Mouse (Mus musculus) small intestine, adult 2 months (tissue): ENCODE measurements at regions not wholly inside any gene's neighbourhood (a gene's known extent, or its start where the extent isn't known, plus 50 kb on each side); places are given as distances from the start of the nearest gene placed in this dataset.

Experiments used
- CTCF ChIP-seq: fragments of 200-500 bp; IDR thresholded peaks from 2 replicates; pipeline ENCODE4 v1.5.1; 2012; ENCODE audit warnings: low read depth, mild to moderate bottlenecking, control low read depth, inconsistent platforms, low read length, moderate library complexity, mixed read lengths; ENCODE audit not compliant: insufficient replicate concordance, insufficient read length; ENCODE audit errors: extremely low read depth
- POLR2A ChIP-seq: fragments of 200-500 bp; IDR thresholded peaks from 2 replicates; pipeline ENCODE4 v1.6.1; 2012; ENCODE audit warnings: low read depth, mild to moderate bottlenecking, control low read depth, inconsistent platforms, low read length, moderate library complexity

DNA sequence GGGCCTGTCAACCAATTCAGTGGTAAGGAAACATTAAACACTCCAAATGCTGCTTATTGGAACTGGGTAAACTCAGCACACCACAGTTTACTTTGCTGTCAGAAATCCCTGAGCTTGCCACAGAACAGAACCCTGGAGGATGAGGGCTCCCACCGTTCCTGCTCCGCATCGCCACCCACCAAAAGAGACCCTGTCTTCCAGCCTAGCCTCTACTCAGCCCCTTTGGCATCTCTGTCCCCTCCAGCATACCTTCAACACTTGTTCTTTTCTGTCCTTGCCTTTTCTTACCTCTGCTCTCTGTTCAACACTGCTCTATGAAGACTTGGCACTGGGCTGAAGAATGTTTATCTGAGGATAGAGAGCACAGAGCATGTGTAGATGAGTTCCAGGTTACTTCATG is 67.5 kb downstream of the Rpusd4 start:
- TF ChIP-seq CTCF: no peak
- TF ChIP-seq POLR2A: no peak
